ENCODE assay signal across 15 mouse cellular contexts in the genomic region with DNA sequence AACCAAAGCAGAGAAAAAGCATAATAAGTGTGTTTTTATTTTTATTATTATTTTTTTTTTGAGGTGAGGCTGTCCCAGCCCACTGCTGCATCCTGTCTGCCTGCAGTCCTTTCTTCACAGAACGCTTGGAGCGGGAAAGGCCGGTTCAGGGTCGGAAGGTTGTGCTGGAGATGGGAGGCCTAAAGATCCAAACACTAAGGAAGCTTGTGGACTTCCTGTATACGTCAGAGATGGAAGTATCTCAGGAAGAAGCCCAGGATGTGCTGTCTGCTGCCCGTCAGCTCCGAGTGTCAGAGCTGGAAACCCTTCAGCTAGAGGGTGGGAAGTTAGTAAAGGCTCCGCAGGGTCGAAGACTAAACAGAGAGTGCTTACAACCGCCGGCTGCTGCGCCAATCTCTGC. TPM values are rescaled to one million over a fixed set of nuclear protein-coding genes. Genes with fewer than 3 reads are reported as not detected.
DNase-seq lines count a peak whose midpoint lies in the region; ATAC-seq and TF ChIP-seq lines count a peak whose summit lies in the region.
"Had no signal": no experiment of that assay in that cellular context is flagged by ENCODE, and none has a peak within 500 bp of the region (broad histone marks: within the 10 kb centered on the region; RNA-seq: fewer than 3 reads in every experiment).

No protein-coding gene starts in this region.

- H3K27ac ChIP-seq in heart, embryonic 16.5 days (ENCODE audit: low read length): peak overlapping the region; percentile 61
- peak overlapping the region; percentile 55 for H3K27ac ChIP-seq in brown adipose tissue, adult 24 weeks (replicated peaks; ENCODE audit: low read depth, low read length)
- H3K27ac ChIP-seq in liver, embryonic 15.5 days (replicated peaks): peak overlapping the region; percentile 38; the same call in 1 of the 2 replicates
- no peak overlapping the region for H3K27ac ChIP-seq in left cerebral cortex, adult 2 months
- H3K27ac ChIP-seq: limb, embryonic 13.5 days had no signal

- H3K4me3 ChIP-seq in heart, embryonic 16.5 days (ENCODE audit: low read length): no peak overlapping the region
- no peak overlapping the region for H3K4me3 ChIP-seq in brown adipose tissue, adult 24 weeks (ENCODE audit: insufficient read depth, low read depth, low read length)
- no peak overlapping the region for H3K4me3 ChIP-seq in liver, embryonic 15.5 days (replicated peaks)
- H3K4me3 ChIP-seq in left cerebral cortex, adult 2 months: no peak overlapping the region
- H3K4me3 ChIP-seq: limb, embryonic 13.5 days had no signal

- DNase-seq in heart, postnatal 4 days: no peak
- DNase-seq in kidney, adult 9 months: peak; percentile 41
- no peak for DNase-seq in left cerebral cortex, adult 2 months (ENCODE audit: extremely low spot score in 1 of 2, low spot score in 2 of 2)
- no peak for DNase-seq in layer of hippocampus, adult 11-12 months (ENCODE audit: low spot score)
- DNase-seq: cerebellum, adult 2 months; embryo, embryonic 11 days; right cerebral cortex, postnatal 14 days; thymus, postnatal 25 days had no signal

- no peaks in the 10 kb centered on the region for H3K36me3 ChIP-seq in heart, embryonic 16.5 days (ENCODE audit: control insufficient read depth, insufficient read depth)
- no peaks in the 10 kb centered on the region; the same call in 1 of the 2 replicates for H3K36me3 ChIP-seq in liver, embryonic 15.5 days (replicated peaks)

- H3K9ac ChIP-seq in heart, embryonic 16.5 days (ENCODE audit: low read length): 0 out of 2 replicates have a peak overlapping the region, but pooled peaks have one; percentile 22
- H3K9ac ChIP-seq in liver, embryonic 15.5 days: no peak overlapping the region
- H3K9ac ChIP-seq: limb, embryonic 13.5 days had no signal

- no peaks in the 10 kb centered on the region for H3K27me3 ChIP-seq in heart, embryonic 16.5 days (ENCODE audit: control insufficient read depth, insufficient read depth, low read length)
- no peaks in the 10 kb centered on the region for H3K27me3 ChIP-seq in liver, embryonic 15.5 days
- H3K27me3 ChIP-seq: limb, embryonic 13.5 days had no signal

- WGBS in heart, embryonic 16.5 days: 48% methylated on average over 12 of the region's 12 CpGs
- WGBS in liver, embryonic 15.5 days (ENCODE audit: insufficient replicate concordance): 53% methylated on average over 12 of the region's 12 CpGs

- intact Hi-C loops in left cerebral cortex, adult 2 months (cut with DNase I): no loop called here

- no peaks in the 10 kb centered on the region for H3K9me3 ChIP-seq in heart, embryonic 16.5 days (replicated peaks; ENCODE audit: control insufficient read depth, low read length)
- no peaks in the 10 kb centered on the region for H3K9me3 ChIP-seq in liver, embryonic 15.5 days (replicated peaks)
- H3K9me3 ChIP-seq: limb, embryonic 13.5 days had no signal

- no peak overlapping the region for H3K4me2 ChIP-seq in heart, embryonic 16.5 days (ENCODE audit: low read depth, low read length)
- no peak overlapping the region for H3K4me2 ChIP-seq in liver, embryonic 15.5 days
- H3K4me2 ChIP-seq: limb, embryonic 13.5 days had no signal

- ATAC-seq in heart, embryonic 16.5 days (replicated peaks; ENCODE audit: extremely low read depth, insufficient read depth, low FRiP score): no peak
- no peak for ATAC-seq in liver, embryonic 15.5 days (ENCODE audit: insufficient read depth)

- H3K4me1 ChIP-seq in heart, embryonic 16.5 days (ENCODE audit: control insufficient read depth, insufficient read depth, low read length): peaks cover 12% of the 10 kb centered on the region
- H3K4me1 ChIP-seq in brown adipose tissue, adult 24 weeks (ENCODE audit: control insufficient read depth, insufficient read depth, insufficient read length, low read length): peaks cover 3% of the 10 kb centered on the region; the same call in 1 of the 2 replicates
- H3K4me1 ChIP-seq in liver, embryonic 15.5 days (replicated peaks): peaks cover 21% of the 10 kb centered on the region

- no peak for TF ChIP-seq CTCF in left cerebral cortex, adult 2 months (IDR thresholded peaks at IDR 0.05)

RNA-seq across cellular contexts. Expression of a gene that starts 4.5 kb away (rescaled TPM):
- 187 and 195 TPM in 2 replicates for polyA plus RNA-seq in heart, embryonic 16.5 days (2015; fragmentation: Nextera tagmentation; extraction: Ambion mirVana)
- 100 to 1,000 TPM; 109 to 112 TPM for total RNA-seq in heart, postnatal 4 days (2021)
- polyA plus RNA-seq in brown adipose tissue, adult 24 weeks (2012; ENCODE audit: insufficient read depth, insufficient read length, missing spikeins): 27.5 and 33.4 TPM in 2 replicates
- polyA plus RNA-seq in liver, embryonic 15.5 days (2015; fragmentation: Nextera tagmentation; extraction: Ambion mirVana): 71.6 and 86.7 TPM in 2 replicates
- total RNA-seq in left cerebral cortex, adult 2 months (2021): 10 to 100 TPM; 27.4 to 33.3 TPM

RNA-seq across cellular contexts. Expression of a gene that starts 7.2 kb away (rescaled TPM):
- polyA plus RNA-seq in heart, embryonic 16.5 days (2015; fragmentation: Nextera tagmentation; extraction: Ambion mirVana): 0.13 and 0.19 TPM in 2 replicates
- total RNA-seq in heart, postnatal 4 days (2021): under 1 TPM in 1 of 2 experiments, not detected in 1; 0.11 TPM
- polyA plus RNA-seq in brown adipose tissue, adult 24 weeks (2012; ENCODE audit: insufficient read depth, insufficient read length, missing spikeins): not detected in 2 replicates
- polyA plus RNA-seq in liver, embryonic 15.5 days (2015; fragmentation: Nextera tagmentation; extraction: Ambion mirVana): 0.05 TPM in 2 replicates
- not detected for total RNA-seq in left cerebral cortex, adult 2 months (2021)
- total RNA-seq: layer of hippocampus, postnatal 10 days had no signal
- polyA plus RNA-seq: cerebellum, adult 2 months; frontal cortex, adult 2 months; gonadal fat pad, adult 2 months had no signal

RNA-seq across cellular contexts. Expression of a gene that starts 11.8 kb away (rescaled TPM):
- polyA plus RNA-seq in heart, embryonic 16.5 days (2015; fragmentation: Nextera tagmentation; extraction: Ambion mirVana): not detected in 2 replicates
- total RNA-seq in heart, postnatal 4 days (2021): 10 to 100 TPM; 15.3 to 22.6 TPM
- polyA plus RNA-seq in brown adipose tissue, adult 24 weeks (2012; ENCODE audit: insufficient read depth, insufficient read length, missing spikeins): not detected in 2 replicates
- not detected in 2 replicates for polyA plus RNA-seq in liver, embryonic 15.5 days (2015; fragmentation: Nextera tagmentation; extraction: Ambion mirVana)
- 1 to 10 TPM; 7.6 to 9.6 TPM for total RNA-seq in left cerebral cortex, adult 2 months (2021)
- polyA plus RNA-seq: frontal cortex, adult 2 months; gonadal fat pad, adult 2 months; limb, embryonic 13.5 days had no signal

RNA-seq across cellular contexts. Expression of a gene that starts 12.1 kb away (rescaled TPM):
- polyA plus RNA-seq in heart, embryonic 16.5 days (2015; fragmentation: Nextera tagmentation; extraction: Ambion mirVana): 21.4 and 23.0 TPM in 2 replicates
- 10 to 100 TPM; 18.9 to 20.2 TPM for total RNA-seq in heart, postnatal 4 days (2021)
- polyA plus RNA-seq in brown adipose tissue, adult 24 weeks (2012; ENCODE audit: insufficient read depth, insufficient read length, missing spikeins): 11.5 and 13.0 TPM in 2 replicates
- 18.7 and 21.1 TPM in 2 replicates for polyA plus RNA-seq in liver, embryonic 15.5 days (2015; fragmentation: Nextera tagmentation; extraction: Ambion mirVana)
- 10 to 100 TPM; 30.7 to 30.9 TPM for total RNA-seq in left cerebral cortex, adult 2 months (2021)

RNA-seq across cellular contexts. Expression of a gene that starts 12.9 kb away (rescaled TPM):
- polyA plus RNA-seq in heart, embryonic 16.5 days (2015; fragmentation: Nextera tagmentation; extraction: Ambion mirVana): 180 and 182 TPM in 2 replicates
- total RNA-seq in heart, postnatal 4 days (2021): 100 to 1,000 TPM; 105 to 107 TPM
- 99.9 and 101 TPM in 2 replicates for polyA plus RNA-seq in brown adipose tissue, adult 24 weeks (2012; ENCODE audit: insufficient read depth, insufficient read length, missing spikeins)
- polyA plus RNA-seq in liver, embryonic 15.5 days (2015; fragmentation: Nextera tagmentation; extraction: Ambion mirVana): 71.2 and 71.8 TPM in 2 replicates
- total RNA-seq in left cerebral cortex, adult 2 months (2021): 100 to 1,000 TPM; 224 to 239 TPM
